8 mouse cellular contexts compared by ENCODE assay signal in genomic region chr4:86911576-86912341, GRCm38 (mm10). TPM values are rescaled to one million over a fixed set of nuclear protein-coding genes. Genes with fewer than 3 reads are reported as not detected.
DNase-seq lines count a peak whose midpoint lies in the region; ATAC-seq lines count a peak whose summit lies in the region.

No protein-coding gene starts in this region.

- H3K4me3 ChIP-seq in brown adipose tissue, adult 24 weeks (ENCODE audit: insufficient read depth, low read depth, low read length): no peak overlapping the region
- no peak overlapping the region for H3K4me3 ChIP-seq in heart, embryonic 14.5 days (ENCODE audit: control insufficient read depth in 1 of 2, insufficient read depth in 1 of 2, low read depth in 1 of 2, low read length in 2 of 2)

- ATAC-seq in heart, embryonic 14.5 days (ENCODE audit: insufficient number of reproducible peaks, insufficient read depth, low FRiP score, low read depth): no peak
- ATAC-seq in megakaryocyte-erythroid progenitor cell, adult 5-6 weeks (replicated peaks; ENCODE audit: low FRiP score, low TSS enrichment, poor library complexity, severe bottlenecking): 0 out of 2 replicates have a peak, but pooled peaks have one; percentile 18
- ATAC-seq in megakaryocyte, adult 5-6 weeks (ENCODE audit: poor library complexity, severe bottlenecking): no peak

- H3K4me1 ChIP-seq in brown adipose tissue, adult 24 weeks (ENCODE audit: control insufficient read depth, insufficient read depth, insufficient read length, low read length): peaks cover 2% of the 10 kb centered on the region; the same call in 1 of the 2 replicates
- peaks cover 5 to 7% of the 10 kb centered on the region in 2 experiments; a peak in 3 of 4 replicates for H3K4me1 ChIP-seq in heart, embryonic 14.5 days (ENCODE audit: control insufficient read depth in 2 of 2, insufficient read depth in 2 of 2, low read length in 2 of 2)

- H3K36me3 ChIP-seq in heart, embryonic 14.5 days (ENCODE audit: control insufficient read depth, insufficient read depth, low read length): peaks cover 17% of the 10 kb centered on the region

- DNase-seq in kidney, postnatal 4 days: peak; percentile 24 to 39
- DNase-seq in kidney, postnatal 14 days: no peak
- no peak for DNase-seq in left cerebral cortex, postnatal 10 days (ENCODE audit: extremely low spot score in 1 of 2, low spot score in 2 of 2)
- no peak for DNase-seq in cerebellum, adult 11-12 months

- H3K27me3 ChIP-seq in heart, embryonic 14.5 days (ENCODE audit: control insufficient read depth, insufficient read depth, low read length): no peaks in the 10 kb centered on the region

- H3K9me3 ChIP-seq in heart, embryonic 14.5 days (ENCODE audit: control insufficient read depth, low read length): no peaks in the 10 kb centered on the region

- intact Hi-C loops in left cerebral cortex, postnatal 10 days (cut with DNase I): no loop called here

- H3K9ac ChIP-seq in heart, embryonic 14.5 days (ENCODE audit: low read length): no peak overlapping the region

- 0 out of 2 replicates have a peak overlapping the region, but pooled peaks have one; percentile 9 for H3K4me2 ChIP-seq in heart, embryonic 14.5 days (ENCODE audit: low read length)

- WGBS in heart, embryonic 14.5 days: 30% methylated on average over 18 of the region's 18 CpGs

- H3K27ac ChIP-seq in brown adipose tissue, adult 24 weeks (replicated peaks; ENCODE audit: low read depth, low read length): peak overlapping the region; percentile 30
- no peak overlapping the region for H3K27ac ChIP-seq in heart, embryonic 14.5 days (replicated peaks in 1 of 2; ENCODE audit: control insufficient read depth in 1 of 2, insufficient read depth in 1 of 2, low read depth in 2 of 2, low read length in 2 of 2)

RNA-seq across cellular contexts. Expression of gene Acer2, which starts 37.6 kb away (rescaled TPM):
- polyA plus RNA-seq in brown adipose tissue, adult 24 weeks (2012; ENCODE audit: insufficient read depth, insufficient read length, missing spikeins): 17.6 and 26.8 TPM in 2 replicates
- 35.1 and 38.0 TPM in 2 replicates for polyA plus RNA-seq in heart, embryonic 14.5 days (2014; fragmentation: Nextera tagmentation; extraction: Ambion mirVana)
- 1.5 and 1.9 TPM in 2 replicates for total RNA-seq in megakaryocyte-erythroid progenitor cell, adult 5-6 weeks (2014; fragmentation: Nextera tagmentation)
- total RNA-seq in megakaryocyte-erythroid progenitor cell, adult 5-6 weeks (2017): 0.30 and 0.75 TPM in 2 replicates
- 1 to 10 TPM; 3.0 to 5.3 TPM for total RNA-seq in left cerebral cortex, postnatal 10 days (2021)
- 0.07 TPM in 1 of 2 replicates, not detected in the other for total RNA-seq in megakaryocyte, adult 5-6 weeks (2015)
- total RNA-seq in megakaryocyte, adult 5-6 weeks (2017): 0.15 and 0.69 TPM in 2 replicates

RNA-seq across cellular contexts. Expression of gene Rps6, which starts 54.5 kb away (rescaled TPM):
- 729 and 792 TPM in 2 replicates for polyA plus RNA-seq in brown adipose tissue, adult 24 weeks (2012; ENCODE audit: insufficient read depth, insufficient read length, missing spikeins)
- polyA plus RNA-seq in heart, embryonic 14.5 days (2014; fragmentation: Nextera tagmentation; extraction: Ambion mirVana): 485 and 531 TPM in 2 replicates
- 3,729 and 3,811 TPM in 2 replicates for total RNA-seq in megakaryocyte-erythroid progenitor cell, adult 5-6 weeks (2014; fragmentation: Nextera tagmentation)
- total RNA-seq in megakaryocyte-erythroid progenitor cell, adult 5-6 weeks (2017): 1,714 and 1,757 TPM in 2 replicates
- total RNA-seq in left cerebral cortex, postnatal 10 days (2021): 100 to 1,000 TPM; 386 to 405 TPM
- 2,501 and 2,579 TPM in 2 replicates for total RNA-seq in megakaryocyte, adult 5-6 weeks (2015)
- total RNA-seq in megakaryocyte, adult 5-6 weeks (2017): 983 and 1,093 TPM in 2 replicates

Comparison
In these comparisons a context has a peak if more than half of its experiments do, and no peak if none do; other contexts are left out.
1. DNase-seq: peak in kidney, postnatal 4 days (2 of 2); none in kidney, postnatal 14 days (single experiment), left cerebral cortex, postnatal 10 days (0 of 2) and cerebellum, adult 11-12 months (single experiment).